Mouse (Mus musculus) frontal cortex, adult 2 months (tissue): ENCODE data around the gene Bcl2l12. TPM values are rescaled to one million over a fixed set of nuclear protein-coding genes. Genes with fewer than 3 reads are reported as not detected.
A peak's percentile ranks its signal among the peaks of the same experiment; 100 is the strongest.

Experiments
- DNase-seq, 2 experiments: peaks; one replicate each; pipeline ENCODE4 v3.0.0; 2022; ENCODE audit warnings: low spot score in 1 of 2; ENCODE audit errors: extremely low spot score in 1 of 2
- polyA plus RNA-seq: library from polyadenylated mRNA; depleted of rRNA; stranded (reverse); fragments of >200 nt; gene quantifications from 2 replicates; pipeline ENCODE4 v1.2.3, GENCODE M21; 2012; rRNA removed

The Bcl2l12 gene
- polyA plus RNA-seq, 1 experiment, result 5.4 TPM

GRCm38 (mm10) chr7:44962337-44962736, 36.2 kb downstream of the Bcl2l12 start:
- DNase-seq, result no peak

DNA sequence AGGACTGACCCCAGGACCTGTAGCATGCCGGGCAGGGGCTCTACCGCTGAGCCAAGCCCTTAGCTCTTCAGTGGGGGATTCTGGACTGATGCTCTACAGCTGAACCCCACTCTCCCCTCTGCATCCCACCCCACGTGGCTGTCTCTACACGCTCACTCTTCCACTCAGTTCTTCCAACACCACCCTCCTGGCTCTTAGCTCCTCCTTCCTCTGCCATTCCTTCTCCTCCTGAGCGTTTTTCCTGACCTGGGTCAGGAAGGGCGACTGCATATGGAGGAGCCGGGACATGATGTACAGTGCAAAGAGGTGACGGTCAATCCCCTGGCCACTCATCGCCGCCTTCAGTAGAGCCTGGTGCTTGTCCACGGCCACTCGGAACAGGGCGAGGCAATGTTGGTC, 38.0 kb downstream of the Bcl2l12 start:
- no peak for DNase-seq

GRCm38 (mm10) chr7:44959874-44960511, 38.5 kb downstream of the Bcl2l12 start:
- no peak for DNase-seq

DNA sequence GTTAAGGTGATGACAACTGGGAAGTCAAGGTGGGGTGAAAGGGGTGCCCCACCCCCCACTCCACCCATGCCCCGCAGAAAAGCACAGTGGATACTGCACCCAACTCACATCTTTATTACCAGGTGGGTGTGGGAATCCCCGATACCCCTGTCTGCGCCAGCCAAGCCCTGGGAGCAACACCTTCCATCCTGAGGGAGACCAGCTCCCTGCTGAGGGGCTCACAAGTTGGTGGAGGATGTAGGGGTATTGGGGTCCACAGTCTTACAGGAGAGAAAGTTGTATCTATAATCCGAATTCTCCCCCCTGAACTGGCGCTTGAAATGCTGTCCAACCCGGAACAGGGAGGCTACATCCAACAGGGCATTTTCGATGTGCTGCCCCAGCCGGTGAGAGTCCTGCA, 39.2 kb downstream of the Bcl2l12 start:
- DNase-seq, result no peak

DNA sequence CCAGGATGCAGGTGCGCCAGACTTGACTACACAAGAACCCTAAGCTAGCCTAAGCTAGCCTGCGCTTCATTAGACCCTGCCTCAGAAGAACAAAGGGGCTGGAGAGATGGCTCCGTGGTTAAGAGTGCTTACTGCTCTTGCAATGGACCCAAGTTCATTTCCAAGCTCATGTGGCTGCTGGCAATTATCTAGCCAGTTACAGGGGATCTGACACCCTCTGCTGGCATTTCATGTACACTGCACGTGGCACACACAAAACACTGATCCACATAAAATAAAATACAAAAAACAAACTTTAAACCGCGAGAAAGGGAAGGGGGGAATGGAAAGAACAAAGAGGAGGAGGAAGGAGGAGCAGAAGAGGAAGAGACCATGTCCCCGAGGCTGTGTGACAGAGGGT, 40.3 kb downstream of the Bcl2l12 start:
- peak in 1 of 2 experiments; percentile 61 for DNase-seq

DNA sequence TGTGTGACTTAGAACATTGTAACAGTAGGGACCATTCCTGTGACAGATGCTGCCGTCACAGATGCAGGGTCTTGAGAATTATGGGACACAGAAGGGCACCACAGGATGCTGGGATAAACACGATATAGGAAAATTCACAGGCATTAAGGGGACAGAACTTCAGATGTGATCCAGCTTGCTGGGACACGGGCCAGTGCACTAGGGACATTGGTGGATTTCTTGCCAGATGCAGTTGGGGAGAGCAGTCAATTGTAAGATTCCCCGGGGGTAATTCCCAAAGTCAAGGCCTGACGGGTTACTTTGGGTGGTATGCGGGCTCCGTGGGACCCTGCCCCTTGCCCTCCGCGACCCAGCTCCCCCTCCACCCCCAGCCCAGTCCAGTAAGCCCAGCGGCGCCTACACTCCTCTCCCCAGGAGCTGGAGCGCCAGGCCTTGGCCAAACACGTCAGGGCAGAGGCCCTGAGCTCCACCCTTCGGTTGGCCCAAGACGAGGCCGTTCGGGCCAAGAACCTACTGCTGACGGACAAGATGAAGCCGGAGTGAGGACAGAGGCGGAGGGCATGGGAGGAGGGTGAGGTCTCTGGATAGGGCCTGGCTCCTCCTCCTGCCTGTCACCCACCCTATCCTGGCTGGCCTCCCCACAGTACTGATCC, 41.2 kb downstream of the Bcl2l12 start:
- no peak for DNase-seq

- DNase-seq, result no peak
Measured at GRCm38 (mm10) chr7:44956266-44956665, 42.2 kb downstream of the Bcl2l12 start.

DNA sequence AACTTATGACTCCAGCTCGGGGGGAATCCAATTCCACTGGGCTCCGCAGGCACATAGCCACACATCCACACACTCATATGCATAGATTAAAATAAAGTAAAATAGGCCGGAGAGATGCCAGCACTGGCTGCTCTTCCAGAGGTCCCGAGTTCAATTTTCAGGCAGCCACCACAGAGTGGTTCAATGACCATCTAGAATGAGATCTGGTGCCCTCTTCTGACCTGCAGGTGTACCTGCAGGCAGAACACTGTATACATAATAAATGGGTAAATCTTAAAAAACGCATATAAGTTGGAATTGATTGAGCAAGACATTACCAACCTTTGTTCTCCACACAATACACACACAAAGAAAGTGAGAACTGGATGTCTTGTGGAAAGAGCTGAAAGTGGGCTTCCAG, 42.9 kb downstream of the Bcl2l12 start:
- DNase-seq, result peak in 1 of 2 experiments; percentile 49

- no peak for DNase-seq
Measured at GRCm38 (mm10) chr7:44954091-44954885, 44.2 kb downstream of the Bcl2l12 start.

- no peak for DNase-seq
Measured at GRCm38 (mm10) chr7:44953561-44953960, 45.0 kb downstream of the Bcl2l12 start.

DNA sequence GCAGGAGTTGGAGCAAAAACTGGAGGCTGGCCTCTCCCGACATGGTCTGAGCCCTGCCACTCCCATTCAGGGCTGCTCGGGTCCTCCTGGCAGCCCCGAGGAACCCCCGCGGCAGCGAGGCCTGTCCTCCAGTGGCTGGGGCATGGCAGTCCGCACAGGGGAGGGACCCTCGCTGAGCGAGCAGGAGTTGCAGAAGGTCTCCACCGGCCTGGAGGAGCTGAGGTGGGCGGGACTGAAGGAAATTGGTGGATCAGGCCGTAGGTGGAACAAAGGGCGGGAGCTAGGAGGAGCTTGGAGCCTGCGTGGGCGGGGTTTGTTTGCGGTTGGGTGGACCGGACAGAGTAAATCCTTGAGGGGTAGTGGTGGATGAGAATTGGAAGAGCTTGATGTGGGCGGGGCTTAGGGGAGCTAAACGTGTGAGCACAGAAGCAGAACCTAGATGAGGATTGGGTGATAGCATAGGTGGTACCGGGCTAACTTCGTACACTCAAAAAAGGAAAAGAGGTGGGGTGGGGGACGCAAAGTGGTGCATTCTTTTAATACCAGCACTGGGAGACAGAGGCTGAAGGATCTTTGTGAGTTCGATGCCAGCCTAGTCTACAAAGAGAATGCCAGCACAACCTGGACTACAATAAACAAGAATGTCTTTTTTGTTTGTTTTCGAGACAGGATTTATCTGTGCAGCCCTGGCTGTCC, 45.8 kb downstream of the Bcl2l12 start:
- peak; percentile 66 to 88 for DNase-seq

DNA sequence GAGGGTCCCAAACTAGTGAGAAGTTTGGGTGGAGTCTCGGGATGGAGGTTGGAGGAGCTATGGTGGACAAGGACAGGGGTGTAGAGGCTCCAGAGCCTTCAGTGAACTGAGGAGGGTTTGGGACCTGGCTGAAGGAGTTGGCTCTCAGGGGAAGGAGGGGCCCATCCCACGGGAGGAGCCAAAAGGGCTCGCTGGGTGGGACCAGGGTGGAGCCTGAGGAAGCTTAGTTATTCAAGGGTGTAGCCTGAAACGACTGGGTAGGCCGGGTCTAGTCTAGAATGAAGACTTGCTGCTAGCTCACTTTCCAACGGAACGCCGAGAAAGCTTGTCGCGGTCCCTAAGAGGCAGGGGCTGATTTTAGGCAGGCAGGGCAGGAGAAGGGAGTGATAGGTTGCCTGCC, 46.6 kb downstream of the Bcl2l12 start:
- DNase-seq, result no peak

DNA sequence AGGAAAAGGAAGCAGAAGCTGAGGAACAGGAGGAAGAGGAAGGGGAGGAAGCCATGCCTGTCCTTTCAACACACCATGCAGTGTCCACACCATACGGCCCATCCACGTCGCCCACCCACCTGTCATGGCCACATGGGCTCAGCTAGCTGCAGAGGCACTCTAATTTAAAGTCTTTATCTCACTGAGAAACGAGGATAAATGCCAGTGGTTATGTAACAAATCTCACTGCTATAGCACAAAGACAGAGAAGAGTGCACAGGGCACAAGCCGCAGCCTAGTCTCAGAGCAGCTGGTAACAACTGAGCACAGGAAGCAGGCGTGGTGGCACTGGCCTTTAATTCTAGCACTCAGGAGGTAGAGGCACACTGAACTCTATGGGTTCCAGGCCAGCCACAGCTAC, 48.6 kb downstream of the Bcl2l12 start:
- DNase-seq, result peak in 1 of 2 experiments; percentile 59

- no peak for DNase-seq
Measured at GRCm38 (mm10) chr7:44942904-44943303, 55.6 kb downstream of the Bcl2l12 start, which contains the start of gene Tsks. TSS of gene Tsks (plus strand) at chr7:44943204.

Other genes with a start within 250 kb of the Bcl2l12 start
- 0.55 and 0.62 TPM in 2 replicates for gene Zfp473, start 247.7 kb downstream of the Bcl2l12 start, polyA plus RNA-seq
- gene Nup62, start 182.6 kb downstream of the Bcl2l12 start, polyA plus RNA-seq, result 29.1 and 29.3 TPM in 2 replicates
- gene Il4i1, start 182.3 kb downstream of the Bcl2l12 start, polyA plus RNA-seq, result 1.3 and 2.2 TPM in 2 replicates
- 24.2 and 35.6 TPM in 2 replicates for gene Atf5, start 182.1 kb downstream of the Bcl2l12 start, polyA plus RNA-seq
- 87.0 and 108 TPM in 2 replicates for gene Akt1s1, start 149.7 kb downstream of the Bcl2l12 start, polyA plus RNA-seq
- gene Tbc1d17, start 149.6 kb downstream of the Bcl2l12 start, polyA plus RNA-seq, result 84.3 and 106 TPM in 2 replicates
- gene Pnkp, start 141.6 kb downstream of the Bcl2l12 start, polyA plus RNA-seq, result 42.3 and 44.9 TPM in 2 replicates
- 408 and 469 TPM in 2 replicates for gene Ptov1, start 128.9 kb downstream of the Bcl2l12 start, polyA plus RNA-seq
- 123 and 130 TPM in 2 replicates for gene Med25, start 106.0 kb downstream of the Bcl2l12 start, polyA plus RNA-seq
- 30.4 and 32.4 TPM in 2 replicates for gene Fuz, start 102.6 kb downstream of the Bcl2l12 start, polyA plus RNA-seq
- 216 and 254 TPM in 2 replicates for gene Ap2a1, start 69.2 kb downstream of the Bcl2l12 start, polyA plus RNA-seq
- 1.4 TPM in 2 replicates for gene Tsks, start 55.5 kb downstream of the Bcl2l12 start, polyA plus RNA-seq
- gene Cpt1c, start 23.9 kb downstream of the Bcl2l12 start, polyA plus RNA-seq, result 151 TPM in 2 replicates
- 217 and 232 TPM in 2 replicates for gene Prmt1, start 12.1 kb downstream of the Bcl2l12 start, polyA plus RNA-seq
- gene Irf3, start 1.1 kb downstream of the Bcl2l12 start, polyA plus RNA-seq, result 88.4 and 88.6 TPM in 2 replicates
- 126 and 127 TPM in 2 replicates for gene Scaf1, start 17.7 kb upstream of the Bcl2l12 start, polyA plus RNA-seq
- 27.6 and 32.5 TPM in 2 replicates for gene Rras, start 19.2 kb upstream of the Bcl2l12 start, polyA plus RNA-seq
- gene Prr12, start 54.2 kb upstream of the Bcl2l12 start, polyA plus RNA-seq, result 20.5 and 22.4 TPM in 2 replicates
- 81.7 and 86.5 TPM in 2 replicates for gene Nosip, start 63.7 kb upstream of the Bcl2l12 start, polyA plus RNA-seq
- gene Prrg2, start 64.0 kb upstream of the Bcl2l12 start, polyA plus RNA-seq, result 15.5 and 15.6 TPM in 2 replicates
- 13.4 and 16.9 TPM in 2 replicates for gene Rcn3, start 93.5 kb upstream of the Bcl2l12 start, polyA plus RNA-seq
- gene Fcgrt, start 105.1 kb upstream of the Bcl2l12 start, polyA plus RNA-seq, result 34.0 and 34.2 TPM in 2 replicates
- gene Rps11, start 125.7 kb upstream of the Bcl2l12 start, polyA plus RNA-seq, result 383 and 419 TPM in 2 replicates
- gene Rpl13a, start 130.0 kb upstream of the Bcl2l12 start, polyA plus RNA-seq, result 1,438 and 1,804 TPM in 2 replicates
- gene Gm45713, start 137.5 kb upstream of the Bcl2l12 start, polyA plus RNA-seq, result 0.06 and 0.12 TPM in 2 replicates
- gene Flt3l, start 137.7 kb upstream of the Bcl2l12 start, polyA plus RNA-seq, result 25.2 and 29.6 TPM in 2 replicates
- 54.2 and 61.5 TPM in 2 replicates for gene Pih1d1, start 155.6 kb upstream of the Bcl2l12 start, polyA plus RNA-seq
- 10.1 and 10.8 TPM in 2 replicates for gene Aldh16a1, start 155.9 kb upstream of the Bcl2l12 start, polyA plus RNA-seq
- gene Slc17a7, start 165.2 kb upstream of the Bcl2l12 start, polyA plus RNA-seq, result 858 and 911 TPM in 2 replicates
- 0.96 and 3.7 TPM in 2 replicates for gene Gfy, start 180.9 kb upstream of the Bcl2l12 start, polyA plus RNA-seq
- 0.90 and 1.4 TPM in 2 replicates for gene Pth2, start 182.3 kb upstream of the Bcl2l12 start, polyA plus RNA-seq
- gene Ccdc155, start 206.2 kb upstream of the Bcl2l12 start, polyA plus RNA-seq, result 4.1 TPM in 2 replicates
- gene Dkkl1, start 213.4 kb upstream of the Bcl2l12 start, polyA plus RNA-seq, result 29.5 and 29.9 TPM in 2 replicates
- 6.0 and 9.6 TPM in 2 replicates for gene Tead2, start 217.0 kb upstream of the Bcl2l12 start, polyA plus RNA-seq
- gene Cd37, start 240.4 kb upstream of the Bcl2l12 start, polyA plus RNA-seq, result 10.3 and 11.2 TPM in 2 replicates
- gene Slc6a16, start 242.4 kb upstream of the Bcl2l12 start, polyA plus RNA-seq, result 1.1 and 1.2 TPM in 2 replicates